Mouse (Mus musculus) myocyte (in vitro differentiated cells): ENCODE measurements around the gene Hpca.

Source experiments
- E2F4 ChIP-seq: IDR thresholded peaks from one replicate; pipeline ENCODE4 v1.6.1; 2011; ENCODE audit warnings: mild to moderate bottlenecking, control low read depth, moderate library complexity; ENCODE audit not compliant: insufficient read depth
- MAX ChIP-seq: IDR thresholded peaks from one replicate; pipeline ENCODE4 v1.6.1; 2011; ENCODE audit warnings: low read depth, mild to moderate bottlenecking, control low read depth
- MYOD1 ChIP-seq, 3 experiments: IDR thresholded peaks; one replicate each; pipeline ENCODE4 v1.6.1; 2011; ENCODE audit warnings: control low read depth in 2 of 3, low read depth in 2 of 3, mild to moderate bottlenecking in 2 of 3, moderate library complexity in 1 of 3; ENCODE audit not compliant: insufficient read length in 2 of 3, control insufficient read depth in 1 of 3
- MYOG ChIP-seq, 3 experiments: IDR thresholded peaks; one replicate each; pipeline ENCODE4 v1.6.1; 2011; ENCODE audit warnings: control low read depth in 2 of 3, low read depth in 2 of 3, mild to moderate bottlenecking in 2 of 3; ENCODE audit not compliant: insufficient read length in 2 of 3, control insufficient read depth in 1 of 3, insufficient read depth in 1 of 3
- POLR2A ChIP-seq: IDR thresholded peaks from one replicate; pipeline ENCODE4 v1.6.1; 2011; ENCODE audit warnings: low read depth, mild to moderate bottlenecking, control low read depth, moderate library complexity; ENCODE audit not compliant: insufficient read length
- REST ChIP-seq: IDR thresholded peaks from one replicate; pipeline ENCODE4 v1.6.1; 2011; ENCODE audit warnings: mild to moderate bottlenecking, control low read depth, moderate library complexity; ENCODE audit not compliant: insufficient read depth, insufficient read length
- SRF ChIP-seq: IDR thresholded peaks from one replicate; pipeline ENCODE4 v1.6.1; 2011; ENCODE audit warnings: low read depth; ENCODE audit not compliant: control insufficient read depth, insufficient read length
- TCF12 ChIP-seq: IDR thresholded peaks from one replicate; pipeline ENCODE4 v1.6.1; 2011; ENCODE audit warnings: mild to moderate bottlenecking, control low read depth; ENCODE audit not compliant: poor library complexity, insufficient read depth, severe bottlenecking
- TCF3 ChIP-seq: IDR thresholded peaks from one replicate; pipeline ENCODE4 v1.6.1; 2011; ENCODE audit warnings: low read depth, control low read depth; ENCODE audit not compliant: insufficient read length
- USF1 ChIP-seq: IDR thresholded peaks from one replicate; pipeline ENCODE4 v1.6.1; 2011; ENCODE audit warnings: low read depth, mild to moderate bottlenecking, control low read depth, moderate library complexity

- TF ChIP-seq TCF12 (no peak), E2F4 (no peak), USF1 (no peak), MAX (no peak), SRF (no peak), POLR2A (no peak), MYOD1 (IDR thresholded peaks at IDR 0.05; ENCODE audit: control insufficient read depth in 1 of 3, insufficient read length in 2 of 3, low read depth in 2 of 3) (no peak), REST (no peak), MYOG (IDR thresholded peaks at IDR 0.05; ENCODE audit: control insufficient read depth in 1 of 3, insufficient read depth in 1 of 3, insufficient read length in 2 of 3, low read depth in 2 of 3) (no peak), TCF3 (no peak)
These were observed 6.9 kb upstream of the Hpca start for GRCm38 (mm10) chr4:129128582-129129338.
